Comparison of ENCODE assay signal across 10 mouse cellular contexts in genomic region chr4:53339125-53340020, GRCm38 (mm10).
DNase-seq lines count a peak whose midpoint lies in the region; ATAC-seq and TF ChIP-seq lines count a peak whose summit lies in the region.
"Had no signal": no experiment of that assay in that cellular context is flagged by ENCODE, and none has a peak within 500 bp of the region (broad histone marks: within the 10 kb centered on the region; RNA-seq: fewer than 3 reads in every experiment).

No protein-coding gene starts in this region.

- TF ChIP-seq POLR2A in kidney, adult 2 months (IDR thresholded peaks at IDR 0.05; ENCODE audit: low read depth, low read length): no peak

- no peak for DNase-seq in cerebellum, adult 8-10 months
- peak; percentile 72 for DNase-seq in kidney, adult 2 months
- peak; percentile 31 to 48 for DNase-seq in lung, postnatal 4 days
- no peak for DNase-seq in thymus, postnatal 14 days
- DNase-seq in thymus, postnatal 0 days (ENCODE audit: low spot score): no peak
- DNase-seq: thymus, postnatal 4 days had no signal

- ATAC-seq in cerebellum, adult (ENCODE audit: insufficient number of reproducible peaks, low FRiP score, low TSS enrichment): 0 out of 2 replicates have a peak, but pooled peaks have one; percentile 31
- ATAC-seq in kidney, embryonic 14.5 days (ENCODE audit: low FRiP score, low TSS enrichment): no peak
- no peak; the same call in 1 of the 2 replicates for ATAC-seq in heart, embryonic 15.5 days (replicated peaks; ENCODE audit: insufficient number of reproducible peaks, insufficient read depth, low FRiP score, low read depth)

- TF ChIP-seq CTCF in kidney, adult 2 months (conservative IDR thresholded peaks at IDR 0.05; ENCODE audit: insufficient read depth, insufficient read length, low read depth, low read length): no peak

- H3K36me3 ChIP-seq in kidney, adult 2 months (ENCODE audit: control insufficient read depth, insufficient read depth, low read length): no peaks in the 10 kb centered on the region
- H3K36me3 ChIP-seq in kidney, embryonic 14.5 days (ENCODE audit: control insufficient read depth, insufficient read depth, low read length): no peaks in the 10 kb centered on the region
- no peaks in the 10 kb centered on the region for H3K36me3 ChIP-seq in heart, embryonic 15.5 days

- peaks cover 4% of the 10 kb centered on the region for H3K9me3 ChIP-seq in kidney, embryonic 14.5 days (ENCODE audit: control insufficient read depth, low read length)
- H3K9me3 ChIP-seq in heart, embryonic 15.5 days (replicated peaks): 0 out of 2 replicates have a peak, but pooled peaks cover 4% of the 10 kb centered on the region

- no peak overlapping the region for H3K9ac ChIP-seq in kidney, embryonic 14.5 days (ENCODE audit: low read depth, low read length)
- no peak overlapping the region for H3K9ac ChIP-seq in heart, embryonic 15.5 days

- H3K4me3 ChIP-seq in kidney, adult 2 months (ENCODE audit: insufficient read depth, low read depth, low read length): no peak overlapping the region
- no peak overlapping the region for H3K4me3 ChIP-seq in kidney, embryonic 14.5 days (ENCODE audit: low read length)
- H3K4me3 ChIP-seq in heart, embryonic 15.5 days: no peak overlapping the region
- H3K4me3 ChIP-seq: left cerebral cortex, adult 2 months had no signal

- no peak overlapping the region for H3K27ac ChIP-seq in kidney, adult 2 months (ENCODE audit: insufficient read depth, low read depth, low read length)
- H3K27ac ChIP-seq in kidney, embryonic 14.5 days (ENCODE audit: low read depth, low read length): no peak overlapping the region
- H3K27ac ChIP-seq in heart, embryonic 15.5 days: 0 out of 2 replicates have a peak overlapping the region, but pooled peaks have one; percentile 14
- H3K27ac ChIP-seq: left cerebral cortex, adult 2 months had no signal

- WGBS in kidney, adult 2 months: 37% methylated on average over 12 of the region's 12 CpGs
- WGBS in kidney, embryonic 14.5 days: 48% methylated on average over 12 of the region's 12 CpGs
- whole genome bisulfite sequencing in heart, embryonic 15.5 days: 50% methylated on average over 12 of the region's 12 CpGs

- no peaks in the 10 kb centered on the region for H3K27me3 ChIP-seq in kidney, adult 2 months (replicated peaks; ENCODE audit: control insufficient read depth, insufficient read depth, low read length)
- no peaks in the 10 kb centered on the region for H3K27me3 ChIP-seq in kidney, embryonic 14.5 days (ENCODE audit: control insufficient read depth, insufficient read depth, low read length)
- no peaks in the 10 kb centered on the region for H3K27me3 ChIP-seq in heart, embryonic 15.5 days

- H3K4me2 ChIP-seq in kidney, embryonic 14.5 days (replicated peaks; ENCODE audit: low read depth, low read length): no peak overlapping the region
- no peak overlapping the region for H3K4me2 ChIP-seq in heart, embryonic 15.5 days

- H3K4me1 ChIP-seq in kidney, adult 2 months (ENCODE audit: control insufficient read depth, insufficient read depth, low read length): no peaks in the 10 kb centered on the region
- H3K4me1 ChIP-seq in kidney, embryonic 14.5 days (ENCODE audit: control insufficient read depth, insufficient read depth, low read length): no peaks in the 10 kb centered on the region
- peaks cover 15% of the 10 kb centered on the region; the same call in 1 of the 2 replicates for H3K4me1 ChIP-seq in heart, embryonic 15.5 days (replicated peaks)

Comparison
In these comparisons a context has a peak if more than half of its experiments do, and no peak if none do; other contexts are left out.
1. DNase-seq: peak in kidney, adult 2 months (single experiment) and lung, postnatal 4 days (2 of 2); none in cerebellum, adult 8-10 months (single experiment), thymus, postnatal 14 days (single experiment) and thymus, postnatal 0 days (single experiment).